Mouse (Mus musculus) lung, embryonic 15.5 days (tissue): ENCODE data around the gene Brwd3. TPM values are rescaled to one million over a fixed set of nuclear protein-coding genes. Genes with fewer than 3 reads are reported as not detected.

ENCODE experiments used
- ATAC-seq: fragments of 200-750 bp; cut with Nextera tagmentation; 2 replicates; pipeline ENCODE4 v1.8.0; 2017; ENCODE audit warnings: moderate number of reproducible peaks, borderline replicate concordance; ENCODE audit not compliant: low FRiP score, low TSS enrichment; ENCODE audit errors: extremely low read depth
- H3K27ac ChIP-seq: fragments of 300-500 bp; sonication (generic); 2 replicates; pipeline ENCODE4 v1.5.1; 2015; ENCODE audit warnings: moderate library complexity, mild to moderate bottlenecking, inconsistent platforms
- H3K27me3 ChIP-seq: fragments of 300-500 bp; sonication (generic); 2 replicates; pipeline ENCODE4 v1.6.1; 2015; ENCODE audit warnings: inconsistent platforms
- H3K36me3 ChIP-seq: fragments of 300-500 bp; sonication (generic); 2 replicates; pipeline ENCODE4 v1.6.1; 2015; ENCODE audit warnings: inconsistent platforms
- H3K4me1 ChIP-seq: fragments of 300-500 bp; sonication (generic); 2 replicates; pipeline ENCODE4 v1.6.1; 2015; ENCODE audit warnings: inconsistent platforms
- H3K4me2 ChIP-seq: fragments of 300-500 bp; sonication (generic); 2 replicates; pipeline ENCODE4 v1.6.1; 2015; ENCODE audit warnings: inconsistent platforms, mild to moderate bottlenecking, moderate library complexity
- H3K4me3 ChIP-seq: fragments of 300-500 bp; sonication (generic); 2 replicates; pipeline ENCODE4 v1.5.1; 2015; ENCODE audit warnings: mild to moderate bottlenecking, inconsistent platforms
- H3K9ac ChIP-seq: fragments of 300-500 bp; sonication (generic); 2 replicates; pipeline ENCODE4 v1.6.1; 2015; ENCODE audit warnings: inconsistent platforms
- H3K9me3 ChIP-seq: fragments of 300-500 bp; sonication (generic); 2 replicates; pipeline ENCODE4 v1.6.1; 2016; ENCODE audit warnings: inconsistent platforms
- WGBS: fragments of 180-500 bp; shearing (Covaris S2); methylation state at CpG from one replicate; pipeline ENCODE4 v1.1.7; 2015; 5-methylcytosine and 5-hydroxymethylcytosine counted together
- polyA plus RNA-seq: library from polyadenylated mRNA; unstranded; fragments of >200 nt; fragmentation: Nextera tagmentation; extraction: Ambion mirVana; gene quantifications from 2 replicates; pipeline ENCODE4 v1.2.1, GENCODE M21; 2015

Gene Brwd3
- polyA plus RNA-seq, 1 experiment from 2014 or later = 4.9 TPM

DNA sequence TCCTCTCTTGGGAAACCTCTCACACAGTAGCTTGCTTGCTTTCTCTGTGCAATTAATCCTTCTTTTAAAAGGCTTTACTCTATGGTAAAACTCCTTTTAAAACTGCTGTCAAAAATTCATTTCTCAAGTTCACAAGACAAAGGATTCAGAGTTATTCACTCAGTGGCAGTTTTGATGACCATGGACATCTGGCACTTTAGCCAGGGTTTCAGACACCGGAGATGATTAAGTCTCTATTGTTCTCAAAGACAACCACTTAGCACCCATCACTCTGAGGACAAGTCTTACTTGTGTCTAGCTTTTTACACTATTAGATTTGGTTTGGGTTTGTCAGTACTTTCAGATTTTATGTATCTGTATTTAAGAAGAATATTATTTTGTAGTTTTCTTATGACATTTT lies 104.6 kb downstream of the Brwd3 start:
- Histone ChIP-seq H3K9ac (no peak overlapping the region), H3K36me3 (no peaks in the 10 kb centered on the region), H3K9me3 (no peaks in the 10 kb centered on the region), H3K27ac (no peak overlapping the region), H3K4me3 (no peak overlapping the region), H3K27me3 (no peaks in the 10 kb centered on the region), H3K4me2 (no peak overlapping the region), H3K4me1 (no peaks in the 10 kb centered on the region)
- 65% methylated on average over 1 of the region's 1 CpGs for WGBS
- ATAC-seq = no peak

DNA sequence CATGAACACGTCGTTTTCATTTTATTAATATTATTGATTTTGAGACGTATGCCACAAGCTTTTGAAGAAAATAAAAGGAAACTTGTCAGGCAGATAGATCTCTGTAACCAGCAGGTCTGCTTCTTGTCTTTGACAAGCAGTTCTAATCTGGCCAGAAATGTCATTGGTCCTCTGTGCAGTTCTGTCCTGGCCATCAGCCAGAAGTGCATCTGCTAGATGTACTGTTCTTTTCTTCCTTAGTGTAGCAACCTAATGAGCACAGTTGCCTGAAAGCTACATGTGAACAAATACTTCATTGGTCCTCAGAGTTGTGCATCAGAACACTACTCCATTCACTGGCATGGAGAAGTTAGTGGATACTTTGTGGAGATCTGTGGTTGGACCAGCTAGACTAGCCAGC lies 105.1 kb downstream of the Brwd3 start:
- no peak for ATAC-seq
- no peak overlapping the region for H3K9ac ChIP-seq
- WGBS = 58% methylated on average over 3 of the region's 3 CpGs

GRCm38 (mm10) chrX:108728334-108728733 lies 105.8 kb downstream of the Brwd3 start:
- no peak for ATAC-seq
- WGBS = 62% methylated on average over 3 of the region's 3 CpGs

More for the DNA sequence above, 105.1 kb downstream of the Brwd3 start:
- Histone ChIP-seq H3K4me2 (no peak overlapping the region), H3K36me3 (no peaks in the 10 kb centered on the region), H3K27ac (no peak overlapping the region), H3K4me1 (no peaks in the 10 kb centered on the region), H3K4me3 (no peak overlapping the region), H3K27me3 (no peaks in the 10 kb centered on the region), H3K9me3 (no peaks in the 10 kb centered on the region)

GRCm38 (mm10) chrX:108724241-108724640 lies 109.9 kb downstream of the Brwd3 start:
- Histone ChIP-seq H3K36me3 (no peaks in the 10 kb centered on the region), H3K4me2 (no peak overlapping the region), H3K4me1 (no peaks in the 10 kb centered on the region), H3K9ac (no peak overlapping the region), H3K9me3 (no peaks in the 10 kb centered on the region), H3K27me3 (no peaks in the 10 kb centered on the region), H3K4me3 (no peak overlapping the region), H3K27ac (no peak overlapping the region)
- no peak for ATAC-seq

More at GRCm38 (mm10) chrX:108728334-108728733, 105.8 kb downstream of the Brwd3 start:
- H3K4me1 ChIP-seq = no peaks in the 10 kb centered on the region
- H3K9ac ChIP-seq = no peak overlapping the region
- no peaks in the 10 kb centered on the region for H3K36me3 ChIP-seq
- no peak overlapping the region for H3K4me3 ChIP-seq
- no peak overlapping the region for H3K4me2 ChIP-seq
- H3K27ac ChIP-seq = no peak overlapping the region
- H3K9me3 ChIP-seq = no peaks in the 10 kb centered on the region
- H3K27me3 ChIP-seq = no peaks in the 10 kb centered on the region

- no peak overlapping the region for H3K4me3 ChIP-seq
- WGBS = 72% methylated on average over 1 of the region's 1 CpGs
- H3K4me1 ChIP-seq = no peaks in the 10 kb centered on the region
- H3K9me3 ChIP-seq = no peaks in the 10 kb centered on the region
- no peaks in the 10 kb centered on the region for H3K36me3 ChIP-seq
- no peaks in the 10 kb centered on the region for H3K27me3 ChIP-seq
- H3K4me2 ChIP-seq = no peak overlapping the region
- H3K9ac ChIP-seq = no peak overlapping the region
- ATAC-seq = no peak
- H3K27ac ChIP-seq = no peak overlapping the region
Measured at GRCm38 (mm10) chrX:108722447-108722846, 111.7 kb downstream of the Brwd3 start.

DNA sequence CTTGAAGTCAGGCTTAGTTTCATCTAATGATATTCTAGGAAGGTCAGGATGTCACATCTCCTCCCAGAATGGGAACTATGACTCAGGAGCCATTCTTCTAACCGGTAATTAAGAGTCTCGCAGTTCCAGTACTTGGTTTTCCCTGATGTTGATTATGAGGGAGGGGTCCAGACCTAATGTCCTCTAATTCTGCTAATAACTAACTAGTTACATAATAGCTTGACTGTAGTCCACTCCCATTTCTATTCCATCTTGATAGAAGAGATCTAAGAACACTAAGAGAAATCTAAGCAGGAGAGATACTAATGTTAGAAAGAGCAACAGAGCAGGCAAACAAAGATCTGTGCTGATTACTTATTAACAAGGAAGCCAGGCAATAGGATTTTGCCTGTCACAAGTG lies 129.9 kb downstream of the Brwd3 start:
- Histone ChIP-seq H3K4me2 (no peak overlapping the region), H3K9me3 (no peaks in the 10 kb centered on the region), H3K4me1 (no peaks in the 10 kb centered on the region), H3K9ac (no peak overlapping the region), H3K4me3 (no peak overlapping the region), H3K27ac (no peak overlapping the region), H3K36me3 (no peaks in the 10 kb centered on the region), H3K27me3 (no peaks in the 10 kb centered on the region)
- ATAC-seq = no peak
- WGBS = 76% methylated on average over 2 of the region's 2 CpGs

Other genes with a start within 250 kb of the Brwd3 start
- 0.25 TPM in 1 of 2 replicates, not detected in the other for gene Gm379, start 169.5 kb downstream of the Brwd3 start, polyA plus RNA-seq
- gene Hmgn5, start 179.0 kb upstream of the Brwd3 start, polyA plus RNA-seq = 27.6 and 30.7 TPM in 2 replicates